Mouse (Mus musculus) brown adipose tissue, adult 24 weeks (tissue): Measurements from ENCODE around the gene Sox15. TPM values are rescaled to one million over a fixed set of nuclear protein-coding genes. Genes with fewer than 3 reads are reported as not detected.

Experiments
- H3K27ac ChIP-seq: fragments of 200-500 bp; replicated peaks from 2 replicates; pipeline ENCODE4 v1.5.1; 2012; ENCODE audit warnings: low read depth, mild to moderate bottlenecking, low read length
- H3K4me1 ChIP-seq: fragments of 200-500 bp; 2 replicates; pipeline ENCODE4 v1.6.1; 2012; ENCODE audit warnings: low read length, mixed read lengths; ENCODE audit not compliant: control insufficient read depth, insufficient read depth, insufficient read length
- H3K4me3 ChIP-seq: fragments of 200-500 bp; 2 replicates; pipeline ENCODE4 v1.5.1; 2012; ENCODE audit warnings: low read depth, mild to moderate bottlenecking, low read length, moderate library complexity; ENCODE audit not compliant: insufficient read depth
- polyA plus RNA-seq: library from polyadenylated mRNA; stranded (reverse); fragments of >200 nt; gene quantifications from 2 replicates; pipeline ENCODE4 v1.2.4, GENCODE M21; 2012; ENCODE audit not compliant: missing spikeins, insufficient read depth, insufficient read length

Gene Sox15
- polyA plus RNA-seq, 1 experiment, result not detected

GRCm38 (mm10) chr11:69662213-69662966 is 7.3 kb downstream of the Sox15 start, which contains the start of gene Mpdu1:
Gene Mpdu1 (minus strand): TSS chr11:69662642.
- H3K27ac ChIP-seq, result peak within 1 kb of the TSS; percentile 98
- H3K4me1 ChIP-seq, result peaks cover 10% of the 10 kb centered on the region
- peak within 1 kb of the TSS; percentile 73 for H3K4me3 ChIP-seq

GRCm38 (mm10) chr11:69662967-69663671 is 8.0 kb downstream of the Sox15 start:
- Histone ChIP-seq H3K4me1 (peaks cover 10% of the 10 kb centered on the region), H3K4me3 (peak overlapping the region; percentile 45), H3K27ac (peak overlapping the region; percentile 85)

GRCm38 (mm10) chr11:69663795-69664194 is 8.7 kb downstream of the Sox15 start:
- peak overlapping the region; percentile 85 for H3K27ac ChIP-seq
- no peak overlapping the region for H3K4me3 ChIP-seq
- H3K4me1 ChIP-seq, result peaks cover 10% of the 10 kb centered on the region

GRCm38 (mm10) chr11:69664841-69665240 is 9.7 kb downstream of the Sox15 start:
- peak overlapping the region; percentile 38 for H3K4me3 ChIP-seq
- H3K27ac ChIP-seq, result peak overlapping the region; percentile 85
- H3K4me1 ChIP-seq, result peaks cover 10% of the 10 kb centered on the region

- H3K4me3 ChIP-seq, result peak overlapping the region; percentile 38
- peak overlapping the region; percentile 85 for H3K27ac ChIP-seq
- H3K4me1 ChIP-seq, result peaks cover 10% of the 10 kb centered on the region
Measured at GRCm38 (mm10) chr11:69665457-69665960, 10.4 kb downstream of the Sox15 start.

- H3K4me3 ChIP-seq, result peak within 1 kb of the TSS; percentile 38
- H3K27ac ChIP-seq, result peak within 1 kb of the TSS; percentile 85
- H3K4me1 ChIP-seq, result peaks cover 10% of the 10 kb centered on the region
Measured at GRCm38 (mm10) chr11:69665961-69666664, 11.0 kb downstream of the Sox15 start, which contains the start of gene Cd68. Gene Cd68 (minus strand): TSS chr11:69666153.

GRCm38 (mm10) chr11:69666665-69667005 is 11.5 kb downstream of the Sox15 start:
- Histone ChIP-seq H3K4me1 (peaks cover 10% of the 10 kb centered on the region), H3K27ac (no peak overlapping the region), H3K4me3 (no peak overlapping the region)

GRCm38 (mm10) chr11:69670786-69671725 is 15.9 kb downstream of the Sox15 start:
- H3K4me3 ChIP-seq, result peak overlapping the region; percentile 95
- no peaks in the 10 kb centered on the region for H3K4me1 ChIP-seq
- peak overlapping the region; percentile 94 for H3K27ac ChIP-seq

- H3K4me1 ChIP-seq, result no peaks in the 10 kb centered on the region
- peak overlapping the region; percentile 95 for H3K4me3 ChIP-seq
- H3K27ac ChIP-seq, result peak overlapping the region; percentile 94
Measured at GRCm38 (mm10) chr11:69671726-69672124, 16.6 kb downstream of the Sox15 start.

- Histone ChIP-seq H3K4me3 (peak within 1 kb of the TSS; percentile 95), H3K27ac (peak within 1 kb of the TSS; percentile 94), H3K4me1 (no peaks in the 10 kb centered on the region)
Measured at GRCm38 (mm10) chr11:69672211-69672706, 17.1 kb downstream of the Sox15 start, which contains the start of gene Eif4a1. Gene Eif4a1 (minus strand): TSS chr11:69672423.

GRCm38 (mm10) chr11:69679144-69679543 is 24.0 kb downstream of the Sox15 start:
- H3K27ac ChIP-seq, result no peak overlapping the region
- H3K4me1 ChIP-seq, result no peaks in the 10 kb centered on the region; the same call in 1 of the 2 replicates
- H3K4me3 ChIP-seq, result no peak overlapping the region

GRCm38 (mm10) chr11:69680136-69680855 is 25.2 kb downstream of the Sox15 start:
- H3K4me1 ChIP-seq, result peaks cover 5% of the 10 kb centered on the region
- H3K27ac ChIP-seq, result no peak overlapping the region
- peak overlapping the region; percentile 77; the same call in 1 of the 2 replicates for H3K4me3 ChIP-seq

GRCm38 (mm10) chr11:69681314-69682208 is 26.4 kb downstream of the Sox15 start, which contains the start of gene Senp3:
Gene Senp3 (minus strand): TSS chr11:69682084.
- H3K4me1 ChIP-seq, result peaks cover 8% of the 10 kb centered on the region
- H3K27ac ChIP-seq, result peak within 1 kb of the TSS; percentile 64
- peak within 1 kb of the TSS; percentile 77 for H3K4me3 ChIP-seq
